In genomic region chr19:11911021-11911420, GRCm38 (mm10) we compare ENCODE assay signal across 1 mouse cellular context.
TF ChIP-seq lines count a peak whose summit lies in the region.

No protein-coding gene starts in this region.

TF ChIP-seq in MEL, 35 proteins besides CTCF, POLR2A, EP300 and RAD21 (continued from another document):
- TF ChIP-seq UBTF (IDR thresholded peaks at IDR 0.05; ENCODE audit: borderline replicate concordance, insufficient read depth, low read depth, low read length), result no peak
- TF ChIP-seq TAL1 (IDR thresholded peaks at IDR 0.05; ENCODE audit: low read length), result peak; percentile 30
